Mouse (Mus musculus): ENCODE results near the gene Rbm3. TPM values are rescaled to one million over a fixed set of nuclear protein-coding genes. Genes with fewer than 3 reads are reported as not detected.
"Not testable (repeated sequence)": the region's sequence is repeated elsewhere in the genome, so short reads cannot be mapped to it uniquely, and the experiment has no call there.

Rbm3 gene
- total RNA-seq, 4 experiments from 2014 or later = 63.7 to 233 (median 151) TPM

GRCm38 (mm10) chrX:8131393-8131792, 14.3 kb downstream of the Rbm3 start:
- DNase-seq = no peak

GRCm38 (mm10) chrX:8125235-8125634, 20.4 kb downstream of the Rbm3 start:
- no peak for DNase-seq

GRCm38 (mm10) chrX:8123821-8124470, 21.7 kb downstream of the Rbm3 start:
- no peak for DNase-seq

GRCm38 (mm10) chrX:8117264-8117663, 28.4 kb downstream of the Rbm3 start:
- no peak for DNase-seq

GRCm38 (mm10) chrX:8115275-8115674, 30.4 kb downstream of the Rbm3 start:
- no peak for DNase-seq

- no peak for DNase-seq
These were observed 40.7 kb downstream of the Rbm3 start for GRCm38 (mm10) chrX:8105019-8105418.

GRCm38 (mm10) chrX:8102213-8102668, 43.4 kb downstream of the Rbm3 start:
- DNase-seq = no peak

GRCm38 (mm10) chrX:8101017-8101416, 44.7 kb downstream of the Rbm3 start:
- no peak for DNase-seq

GRCm38 (mm10) chrX:8099435-8099834, 46.2 kb downstream of the Rbm3 start:
- DNase-seq = no peak

GRCm38 (mm10) chrX:8096787-8097242, 48.9 kb downstream of the Rbm3 start:
- peak; percentile 95 for DNase-seq

GRCm38 (mm10) chrX:8096068-8096786, 49.5 kb downstream of the Rbm3 start:
- peak; percentile 86 for DNase-seq

GRCm38 (mm10) chrX:8095546-8095945, 50.1 kb downstream of the Rbm3 start:
- no peak for DNase-seq

GRCm38 (mm10) chrX:8090954-8091347, 54.7 kb downstream of the Rbm3 start:
- not testable (repeated sequence) for DNase-seq

- DNase-seq = no peak
These were observed 55.2 kb downstream of the Rbm3 start, which contains the start of gene Was for GRCm38 (mm10) chrX:8090346-8090953. TSS of gene Was (minus strand) at chrX:8090498.

GRCm38 (mm10) chrX:8089746-8090145, 55.9 kb downstream of the Rbm3 start:
- no peak for DNase-seq

Other genes with a start within 250 kb of the Rbm3 start
- 100 to 1,000 TPM in 3 of 4 experiments, 10 to 100 TPM in 1; 96.2 to 130 (median 106) TPM for gene Pqbp1, start 246.6 kb downstream of the Rbm3 start, total RNA-seq (2022)
- gene Timm17b, start 246.5 kb downstream of the Rbm3 start, total RNA-seq (2022) = 100 to 1,000 TPM; 110 to 134 (median 131) TPM
- gene Gm10491, start 238.0 kb downstream of the Rbm3 start, total RNA-seq (2022) = not detected
- gene Gm10490, start 236.3 kb downstream of the Rbm3 start, total RNA-seq (2022) = not detected
- 10 to 100 TPM; 47.2 to 84.3 (median 72.8) TPM for gene Pcsk1n, start 226.1 kb downstream of the Rbm3 start, total RNA-seq (2022)
- gene Eras, start 217.3 kb downstream of the Rbm3 start, total RNA-seq (2022) = not detected
- gene Hdac6, start 198.0 kb downstream of the Rbm3 start, total RNA-seq (2022) = 10 to 100 TPM; 14.0 to 36.2 (median 24.5) TPM
- 1 to 10 TPM in 2 of 4 experiments, not detected in 2; 1.7 to 2.6 TPM for gene Gata1, start 167.8 kb downstream of the Rbm3 start, total RNA-seq (2022)
- gene Glod5, start 127.4 kb downstream of the Rbm3 start, total RNA-seq (2022) = not detected
- 10 to 100 TPM; 11.5 to 14.6 (median 13.9) TPM for gene Suv39h1, start 71.1 kb downstream of the Rbm3 start, total RNA-seq (2022)
- 1 to 10 TPM; 1.8 to 3.7 (median 3.2) TPM for gene Was, start 55.4 kb downstream of the Rbm3 start, total RNA-seq (2022)
- 10 to 100 TPM; 55.3 to 98.1 (median 71.7) TPM for gene Wdr13, start 13.0 kb downstream of the Rbm3 start, total RNA-seq (2022)
- 10 to 100 TPM in 2 of 4 experiments, 1 to 10 TPM in 2; 9.0 to 10.1 (median 10.0) TPM for gene Tbc1d25, start 30.3 kb upstream of the Rbm3 start, total RNA-seq (2022)
- 10 to 100 TPM; 43.7 to 68.7 (median 57.6) TPM for gene Ebp, start 47.6 kb upstream of the Rbm3 start, total RNA-seq (2022)
- 10 to 100 TPM in 2 of 4 experiments, 1 to 10 TPM in 2; 7.4 to 16.0 (median 12.3) TPM for gene Porcn, start 60.6 kb upstream of the Rbm3 start, total RNA-seq (2022)
- gene Ftsj1, start 106.5 kb upstream of the Rbm3 start, total RNA-seq (2022) = 10 to 100 TPM; 20.9 to 31.1 (median 26.9) TPM
- not detected for gene Slc38a5, start 125.3 kb upstream of the Rbm3 start, total RNA-seq (2022)
- gene Ssxb10, start 181.5 kb upstream of the Rbm3 start, total RNA-seq (2022) = not detected
- gene Ssxb9, start 221.1 kb upstream of the Rbm3 start, total RNA-seq (2022) = not detected